Mouse (Mus musculus): ENCODE measurements around the gene Moxd1. TPM values are rescaled to one million over a fixed set of nuclear protein-coding genes. Genes with fewer than 3 reads are reported as not detected.
A peak's percentile ranks its signal among the peaks of the same experiment; 100 is the strongest.

The Moxd1 gene
- 0.59 and 2.3 TPM in 2 replicates for polyA plus RNA-seq (2012; rRNA removed)

- DNase-seq = peak; percentile 17
- no peak within 1 kb of the TSS for H3K27ac ChIP-seq (ENCODE audit: control insufficient read depth, insufficient read depth, low read length)
- no peaks in the 10 kb centered on the region; the same call in 1 of the 2 replicates for H3K27me3 ChIP-seq (ENCODE audit: control insufficient read depth, insufficient read depth, low read length)
- WGBS = 4% methylated on average over 55 of the region's 56 CpGs
- H3K4me3 ChIP-seq (ENCODE audit: control insufficient read depth, insufficient read depth, low read length) = no peak within 1 kb of the TSS
- no peaks in the 10 kb centered on the region; the same call in 1 of the 2 replicates for H3K4me1 ChIP-seq (replicated peaks; ENCODE audit: control insufficient read depth, insufficient read depth, low read length)
- no peak for TF ChIP-seq POLR2A (IDR thresholded peaks at IDR 0.05; ENCODE audit: control insufficient read depth, extremely low read depth, insufficient read depth, low read length, poor library complexity)
- no peak for TF ChIP-seq CTCF (IDR thresholded peaks at IDR 0.05; ENCODE audit: borderline replicate concordance, control insufficient read depth, extremely low read depth, insufficient read depth, low read length, poor library complexity)
- H3K36me3 ChIP-seq (ENCODE audit: control insufficient read depth, insufficient read depth, low read length) = no peaks in the 10 kb centered on the region
Measured at GRCm38 (mm10) chr10:24223449-24224143, at the start of gene Moxd1. TSS of gene Moxd1 (plus strand) at chr10:24223517.

- Histone ChIP-seq H3K36me3 (ENCODE audit: control insufficient read depth, insufficient read depth, low read length) (no peaks in the 10 kb centered on the region; the same call in 1 of the 2 replicates), H3K4me1 (replicated peaks; ENCODE audit: control insufficient read depth, insufficient read depth, low read length) (no peaks in the 10 kb centered on the region), H3K27me3 (ENCODE audit: control insufficient read depth, insufficient read depth, low read length) (no peaks in the 10 kb centered on the region), H3K27ac (ENCODE audit: control insufficient read depth, insufficient read depth, low read length) (no peak overlapping the region), H3K4me3 (ENCODE audit: control insufficient read depth, insufficient read depth, low read length) (no peak overlapping the region)
- TF ChIP-seq POLR2A (IDR thresholded peaks at IDR 0.05; ENCODE audit: control insufficient read depth, extremely low read depth, insufficient read depth, low read length, poor library complexity) = no peak
- TF ChIP-seq CTCF (IDR thresholded peaks at IDR 0.05; ENCODE audit: borderline replicate concordance, control insufficient read depth, extremely low read depth, insufficient read depth, low read length, poor library complexity) = no peak
- DNase-seq = no peak
- WGBS = 84% methylated on average over 7 of the region's 7 CpGs
Measured at GRCm38 (mm10) chr10:24190392-24190791, 32.9 kb upstream of the Moxd1 start.

GRCm38 (mm10) chr10:24191977-24192376 lies 31.3 kb upstream of the Moxd1 start:
- TF ChIP-seq POLR2A (IDR thresholded peaks at IDR 0.05; ENCODE audit: control insufficient read depth, extremely low read depth, insufficient read depth, low read length, poor library complexity) (no peak), CTCF (IDR thresholded peaks at IDR 0.05; ENCODE audit: borderline replicate concordance, control insufficient read depth, extremely low read depth, insufficient read depth, low read length, poor library complexity) (no peak)

GRCm38 (mm10) chr10:24199303-24199702 lies 24.0 kb upstream of the Moxd1 start:
- Histone ChIP-seq H3K4me1 (replicated peaks; ENCODE audit: control insufficient read depth, insufficient read depth, low read length) (no peaks in the 10 kb centered on the region), H3K4me3 (ENCODE audit: control insufficient read depth, insufficient read depth, low read length) (no peak overlapping the region), H3K27ac (ENCODE audit: control insufficient read depth, insufficient read depth, low read length) (no peak overlapping the region), H3K36me3 (ENCODE audit: control insufficient read depth, insufficient read depth, low read length) (no peaks in the 10 kb centered on the region), H3K27me3 (ENCODE audit: control insufficient read depth, insufficient read depth, low read length) (no peaks in the 10 kb centered on the region)
- 89% methylated on average over 12 of the region's 12 CpGs for WGBS
- TF ChIP-seq POLR2A (IDR thresholded peaks at IDR 0.05; ENCODE audit: control insufficient read depth, extremely low read depth, insufficient read depth, low read length, poor library complexity) (no peak), CTCF (IDR thresholded peaks at IDR 0.05; ENCODE audit: borderline replicate concordance, control insufficient read depth, extremely low read depth, insufficient read depth, low read length, poor library complexity) (no peak)
- DNase-seq = no peak

More at GRCm38 (mm10) chr10:24191977-24192376, 31.3 kb upstream of the Moxd1 start:
- H3K4me3 ChIP-seq (ENCODE audit: control insufficient read depth, insufficient read depth, low read length) = no peak overlapping the region
- DNase-seq = no peak
- 91% methylated on average over 1 of the region's 1 CpGs for WGBS
- H3K27ac ChIP-seq (ENCODE audit: control insufficient read depth, insufficient read depth, low read length) = no peak overlapping the region
- H3K36me3 ChIP-seq (ENCODE audit: control insufficient read depth, insufficient read depth, low read length) = no peaks in the 10 kb centered on the region
- H3K27me3 ChIP-seq (ENCODE audit: control insufficient read depth, insufficient read depth, low read length) = no peaks in the 10 kb centered on the region
- no peaks in the 10 kb centered on the region for H3K4me1 ChIP-seq (replicated peaks; ENCODE audit: control insufficient read depth, insufficient read depth, low read length)

- Histone ChIP-seq H3K27ac (ENCODE audit: control insufficient read depth, insufficient read depth, low read length) (no peak overlapping the region), H3K4me1 (replicated peaks; ENCODE audit: control insufficient read depth, insufficient read depth, low read length) (no peaks in the 10 kb centered on the region), H3K27me3 (ENCODE audit: control insufficient read depth, insufficient read depth, low read length) (no peaks in the 10 kb centered on the region), H3K4me3 (ENCODE audit: control insufficient read depth, insufficient read depth, low read length) (no peak overlapping the region), H3K36me3 (ENCODE audit: control insufficient read depth, insufficient read depth, low read length) (no peaks in the 10 kb centered on the region)
- 94% methylated on average over 3 of the region's 3 CpGs for WGBS
- no peak for TF ChIP-seq CTCF (IDR thresholded peaks at IDR 0.05; ENCODE audit: borderline replicate concordance, control insufficient read depth, extremely low read depth, insufficient read depth, low read length, poor library complexity)
- no peak for TF ChIP-seq POLR2A (IDR thresholded peaks at IDR 0.05; ENCODE audit: control insufficient read depth, extremely low read depth, insufficient read depth, low read length, poor library complexity)
- no peak for DNase-seq
Measured at GRCm38 (mm10) chr10:24200099-24200498, 23.2 kb upstream of the Moxd1 start.

GRCm38 (mm10) chr10:24210075-24210474 lies 13.2 kb upstream of the Moxd1 start:
- no peak for DNase-seq
- 77% methylated on average over 6 of the region's 6 CpGs for WGBS
- H3K4me3 ChIP-seq (ENCODE audit: control insufficient read depth, insufficient read depth, low read length) = no peak overlapping the region
- H3K4me1 ChIP-seq (replicated peaks; ENCODE audit: control insufficient read depth, insufficient read depth, low read length) = no peaks in the 10 kb centered on the region
- no peaks in the 10 kb centered on the region for H3K27me3 ChIP-seq (ENCODE audit: control insufficient read depth, insufficient read depth, low read length)
- H3K36me3 ChIP-seq (ENCODE audit: control insufficient read depth, insufficient read depth, low read length) = no peaks in the 10 kb centered on the region
- TF ChIP-seq POLR2A (IDR thresholded peaks at IDR 0.05; ENCODE audit: control insufficient read depth, extremely low read depth, insufficient read depth, low read length, poor library complexity) (no peak), CTCF (IDR thresholded peaks at IDR 0.05; ENCODE audit: borderline replicate concordance, control insufficient read depth, extremely low read depth, insufficient read depth, low read length, poor library complexity) (no peak)
- no peak overlapping the region for H3K27ac ChIP-seq (ENCODE audit: control insufficient read depth, insufficient read depth, low read length)
